Mouse (Mus musculus) limb, embryonic 13.5 days (tissue): Measurements from ENCODE around the gene Nek8. TPM values are rescaled to one million over a fixed set of nuclear protein-coding genes. Genes with fewer than 3 reads are reported as not detected.
"Not testable (repeated sequence)": the region's sequence is repeated elsewhere in the genome, so short reads cannot be mapped to it uniquely, and the experiment has no call there.

Experiments used
- ATAC-seq: fragments of 200-750 bp; cut with Nextera tagmentation; 2 replicates; pipeline ENCODE4 v1.8.0; 2017; ENCODE audit warnings: low read depth, moderate number of reproducible peaks, moderate TSS enrichment; ENCODE audit not compliant: low FRiP score
- H3K27ac ChIP-seq: fragments of 300-500 bp; sonication (generic); 2 replicates; pipeline ENCODE4 v1.5.1; 2015; ENCODE audit warnings: inconsistent platforms, mild to moderate bottlenecking, moderate library complexity
- H3K27me3 ChIP-seq: fragments of 300-500 bp; sonication (generic); 2 replicates; pipeline ENCODE4 v1.6.1; 2015; ENCODE audit warnings: mild to moderate bottlenecking, inconsistent platforms
- H3K36me3 ChIP-seq: fragments of 300-500 bp; sonication (generic); 2 replicates; pipeline ENCODE4 v1.6.1; 2015; ENCODE audit warnings: inconsistent platforms, mild to moderate bottlenecking, moderate library complexity
- H3K4me1 ChIP-seq: fragments of 300-500 bp; sonication (generic); 2 replicates; pipeline ENCODE4 v1.6.1; 2015; ENCODE audit warnings: inconsistent platforms
- H3K4me2 ChIP-seq: fragments of 300-500 bp; sonication (generic); replicated peaks from 2 replicates; pipeline ENCODE4 v1.6.1; 2015; ENCODE audit warnings: inconsistent platforms, mild to moderate bottlenecking, moderate library complexity
- H3K4me3 ChIP-seq: fragments of 300-500 bp; sonication (generic); 2 replicates; pipeline ENCODE4 v1.5.1; 2015; ENCODE audit warnings: moderate library complexity, mild to moderate bottlenecking, inconsistent platforms
- H3K9ac ChIP-seq: fragments of 300-500 bp; sonication (generic); 2 replicates; pipeline ENCODE4 v1.6.1; 2015; ENCODE audit warnings: mild to moderate bottlenecking, inconsistent platforms
- H3K9me3 ChIP-seq: fragments of 300-500 bp; sonication (generic); 2 replicates; pipeline ENCODE4 v1.6.1; 2016; ENCODE audit warnings: inconsistent platforms
- WGBS: fragments of 180-500 bp; shearing (Covaris S2); methylation state at CpG from one replicate; pipeline ENCODE4 v1.1.7; 2015; 5-methylcytosine and 5-hydroxymethylcytosine counted together
- polyA plus RNA-seq: library from polyadenylated mRNA; unstranded; fragments of >200 nt; fragmentation: Nextera tagmentation; extraction: Ambion mirVana; gene quantifications from 2 replicates; pipeline ENCODE4 v1.2.1, GENCODE M21; 2015

Nek8 gene
- polyA plus RNA-seq, 1 experiment from 2014 or later, result 20.1 TPM

DNA sequence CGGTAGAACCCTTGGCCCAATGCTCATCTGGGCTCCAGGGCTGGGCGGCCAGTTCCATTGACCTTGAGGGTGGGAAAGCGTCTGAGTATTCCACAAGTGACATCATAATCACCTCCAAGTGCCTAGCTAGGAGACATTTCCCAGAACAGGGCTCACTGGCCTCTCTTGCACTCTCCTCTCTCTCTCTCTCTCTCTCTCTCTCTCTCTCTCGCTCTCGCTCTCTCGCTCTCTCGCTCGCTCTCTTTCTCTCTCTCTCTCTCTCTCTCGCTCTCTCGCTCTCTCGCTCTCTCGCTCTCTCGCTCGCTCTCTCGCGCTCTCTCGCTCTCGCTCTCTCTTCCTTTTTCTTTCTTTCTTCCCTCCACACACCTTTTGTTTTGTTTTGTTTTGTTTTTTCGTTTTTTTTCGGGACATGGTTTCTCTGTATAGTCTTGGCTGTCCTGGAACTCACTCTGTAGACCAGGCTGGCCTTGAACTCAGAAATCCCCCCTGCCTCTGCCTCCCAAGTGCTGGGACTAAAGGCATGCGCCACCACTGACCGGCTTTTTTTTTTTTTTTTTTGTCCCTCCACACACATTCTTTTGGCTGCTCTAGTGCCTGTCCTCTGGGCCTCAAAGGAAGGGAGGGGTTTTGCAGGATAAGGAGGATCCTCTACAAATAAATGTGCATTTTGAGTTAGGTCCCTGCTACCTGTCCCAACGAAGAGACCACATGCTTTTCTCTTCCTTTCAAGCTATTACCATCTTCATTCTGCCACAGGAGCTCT lies 18.8 kb upstream of the Nek8 start:
- peak overlapping the region; percentile 66 for H3K4me2 ChIP-seq
- H3K4me3 ChIP-seq, result peak overlapping the region; percentile 52
- H3K9me3 ChIP-seq, result peaks cover 3% of the 10 kb centered on the region; the same call in 1 of the 2 replicates
- H3K4me1 ChIP-seq, result peaks cover 20% of the 10 kb centered on the region
- H3K36me3 ChIP-seq, result peaks cover 32% of the 10 kb centered on the region
- peak overlapping the region; percentile 50; the same call in 1 of the 2 replicates for H3K9ac ChIP-seq
- H3K27ac ChIP-seq, result peak overlapping the region; percentile 22; the same call in 1 of the 2 replicates
- ATAC-seq, result no peak
- WGBS, result 61% methylated on average over 23 of the region's 23 CpGs
- no peaks in the 10 kb centered on the region for H3K27me3 ChIP-seq

DNA sequence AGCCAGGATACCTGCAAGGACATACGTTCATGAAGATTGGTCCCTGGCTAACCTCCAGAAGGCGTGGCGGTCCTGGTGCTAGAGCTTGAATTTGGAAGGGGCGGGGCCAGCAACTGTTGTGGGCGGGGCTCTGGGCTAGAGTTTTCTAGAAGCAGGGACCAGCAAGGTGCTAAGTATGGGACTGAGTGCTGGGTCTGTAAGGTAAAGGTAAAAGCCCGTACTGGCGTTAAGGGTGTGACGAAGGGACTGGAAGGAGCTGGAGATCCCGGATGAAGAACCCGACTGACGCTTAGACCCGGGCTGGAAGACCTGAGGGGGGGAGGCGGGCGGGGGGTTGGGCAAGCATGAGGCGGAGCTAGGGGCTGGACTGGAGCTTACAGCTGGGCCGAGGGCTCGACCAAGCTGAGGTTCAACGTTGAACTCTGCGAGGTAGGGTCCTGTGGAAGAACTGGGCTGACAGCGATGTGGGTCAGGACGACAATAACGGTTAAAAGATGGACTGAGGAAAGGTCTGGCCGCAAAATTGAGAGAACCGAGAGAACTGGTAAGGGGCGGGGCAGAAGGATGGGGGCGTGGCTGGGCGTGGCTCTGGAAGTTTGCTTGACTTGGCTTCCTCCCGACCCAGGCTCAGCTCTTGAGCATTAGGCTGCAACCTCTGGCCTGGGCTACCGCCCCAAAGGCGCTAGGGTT lies 18.1 kb upstream of the Nek8 start:
- peak; percentile 67 for ATAC-seq
- WGBS, result 4% methylated on average over 30 of the region's 30 CpGs
- H3K9me3 ChIP-seq, result no peaks in the 10 kb centered on the region

DNA sequence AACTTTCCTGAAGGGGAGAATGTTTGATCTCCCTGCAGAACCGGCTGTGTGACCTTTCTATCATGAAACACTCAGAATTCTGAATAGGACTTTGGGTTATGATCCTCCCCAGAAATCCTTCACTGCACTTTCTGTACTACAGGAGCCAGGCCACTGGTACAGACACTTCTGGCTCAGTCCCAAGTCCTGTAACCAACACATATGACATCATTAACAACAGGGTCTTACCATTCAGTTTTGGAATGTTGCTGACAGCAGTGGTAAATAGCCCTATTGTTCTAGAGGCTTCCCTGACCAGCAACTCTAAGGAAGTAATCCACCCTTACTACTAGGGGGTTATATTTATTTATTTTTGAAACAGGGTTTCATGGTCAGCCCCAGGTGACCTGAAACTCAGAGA lies 16.6 kb upstream of the Nek8 start, which contains the start of gene Proca1:
Gene Proca1 (plus strand): TSS at position 280 of the 400 bp plus-strand sequence.
- Histone ChIP-seq H3K27ac (no peak within 1 kb of the TSS), H3K4me3 (peak within 1 kb of the TSS; percentile 52), H3K27me3 (no peaks in the 10 kb centered on the region), H3K9me3 (no peaks in the 10 kb centered on the region), H3K4me2 (peak within 1 kb of the TSS; percentile 66), H3K4me1 (peaks cover 28% of the 10 kb centered on the region), H3K9ac (no peak within 1 kb of the TSS), H3K36me3 (peaks cover 36% of the 10 kb centered on the region)
- no peak for ATAC-seq
- 84% methylated on average over 1 of the region's 1 CpGs for WGBS

More for the DNA sequence above, 18.1 kb upstream of the Nek8 start:
- Histone ChIP-seq H3K27me3 (no peaks in the 10 kb centered on the region), H3K4me1 (peaks cover 27% of the 10 kb centered on the region), H3K4me2 (peak overlapping the region; percentile 66), H3K4me3 (peak overlapping the region; percentile 52), H3K27ac (peak overlapping the region; percentile 58), H3K36me3 (peaks cover 36% of the 10 kb centered on the region), H3K9ac (peak overlapping the region; percentile 50; the same call in 1 of the 2 replicates)

DNA sequence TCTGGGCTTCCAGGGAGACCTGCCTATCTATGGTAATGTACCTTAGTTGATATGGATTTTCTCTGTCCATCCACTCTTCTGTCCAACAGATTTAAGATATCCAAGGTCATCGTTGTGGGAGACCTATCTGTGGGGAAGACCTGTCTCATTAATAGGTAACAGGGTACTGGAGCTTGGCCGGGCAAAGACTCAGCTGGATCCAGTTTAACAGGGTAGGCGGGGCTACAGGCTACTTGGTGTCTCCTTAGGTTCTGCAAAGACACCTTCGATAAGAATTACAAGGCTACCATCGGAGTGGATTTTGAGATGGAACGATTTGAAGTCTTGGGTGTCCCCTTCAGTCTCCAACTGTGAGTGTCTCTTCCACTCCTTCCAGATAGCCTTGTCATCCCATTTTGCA lies 13.6 kb upstream of the Nek8 start:
- Histone ChIP-seq H3K9ac (peak overlapping the region; percentile 95), H3K9me3 (no peaks in the 10 kb centered on the region), H3K4me1 (peaks cover 23% of the 10 kb centered on the region), H3K4me2 (peak overlapping the region; percentile 73), H3K27me3 (no peaks in the 10 kb centered on the region), H3K36me3 (peaks cover 36% of the 10 kb centered on the region), H3K4me3 (peak overlapping the region; percentile 65), H3K27ac (peak overlapping the region; percentile 99)
- ATAC-seq, result no peak
- WGBS, result 48% methylated on average over 6 of the region's 6 CpGs

DNA sequence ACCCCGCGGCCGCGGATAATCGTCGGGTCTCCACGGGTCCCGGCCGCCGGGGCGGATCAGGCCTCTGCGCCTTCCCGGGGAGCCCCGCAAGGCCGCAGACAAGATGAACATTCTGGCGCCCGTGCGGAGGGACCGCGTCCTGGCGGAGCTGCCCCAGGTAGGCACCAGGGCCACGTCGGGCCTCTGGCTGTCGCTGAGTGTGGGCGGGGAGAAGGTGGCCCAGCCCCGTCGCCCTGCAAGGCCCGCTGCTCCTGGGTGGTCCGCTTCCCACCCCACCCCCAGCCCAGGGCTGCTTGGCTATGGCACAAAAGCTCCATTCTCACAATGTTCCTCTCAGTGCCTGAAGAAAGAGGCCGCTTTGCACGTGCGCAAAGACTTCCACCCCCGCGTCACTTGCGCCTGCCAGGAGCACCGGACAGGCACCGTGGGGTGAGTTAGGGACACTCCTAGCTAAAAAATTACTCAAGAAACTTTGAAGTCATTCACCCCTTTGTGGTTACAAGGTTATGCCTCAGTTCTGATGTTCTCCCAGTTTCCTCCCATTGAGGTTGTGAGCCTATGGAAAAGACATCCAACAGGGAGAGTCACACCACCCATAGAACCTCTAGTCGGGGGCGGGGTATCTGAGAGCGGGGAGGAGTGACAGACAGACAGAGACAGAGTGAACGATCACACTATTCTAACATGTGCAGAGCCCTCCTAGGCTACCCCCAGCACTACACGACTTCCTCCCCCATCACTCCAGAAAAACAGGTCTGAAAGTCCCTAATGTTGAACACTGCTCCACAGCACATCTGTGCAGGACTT lies 13.0 kb upstream of the Nek8 start:
- under 1% methylated on average over 40 of the region's 42 CpGs for WGBS

DNA sequence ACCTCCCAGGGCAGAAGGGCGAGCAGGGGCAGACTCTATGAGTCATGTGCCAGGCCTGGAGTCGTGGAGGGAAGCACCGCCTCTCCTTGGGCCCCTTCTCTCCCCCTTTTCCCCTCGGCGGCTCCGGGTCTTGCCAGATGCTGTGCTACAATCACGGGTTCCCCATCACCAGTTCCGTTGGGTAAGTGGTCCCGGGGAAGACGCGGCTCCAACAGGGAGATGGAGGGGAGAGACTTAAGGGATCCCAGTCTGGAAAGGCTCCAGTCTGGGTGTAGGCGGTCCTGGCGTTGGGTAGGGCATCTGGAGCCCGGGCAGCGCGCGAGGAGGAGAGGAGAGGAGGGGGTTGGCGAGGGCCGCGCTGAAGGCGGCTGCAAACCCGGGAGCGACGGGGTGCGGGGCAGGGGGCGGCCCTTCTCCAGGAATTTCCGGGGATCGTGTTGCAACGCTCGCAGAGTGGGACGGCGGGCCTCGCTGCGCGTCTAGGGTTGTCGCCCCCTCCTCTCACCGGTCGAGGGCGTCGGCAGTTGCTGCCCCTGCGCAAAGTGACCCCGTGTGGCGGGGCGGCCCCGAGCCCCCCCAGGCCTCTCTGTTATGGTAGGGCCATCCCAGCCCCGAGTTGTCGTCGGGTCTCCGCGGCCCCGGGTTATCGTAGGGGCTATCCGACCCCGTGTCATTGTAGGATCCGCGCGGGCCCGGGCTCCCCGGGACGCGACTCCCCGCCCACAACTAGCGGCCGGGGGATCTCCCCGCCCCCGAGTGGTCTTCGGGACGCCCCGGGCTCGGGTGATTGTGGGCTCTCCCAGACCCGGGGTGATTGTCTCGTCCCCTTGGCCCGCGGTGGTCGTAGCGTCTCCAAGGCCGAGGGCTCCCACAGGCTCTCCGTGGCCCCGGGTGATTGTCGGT lies 12.1 kb upstream of the Nek8 start, which contains the start of gene Rab34:
Gene Rab34 (plus strand): TSS at position 100 of the 903 bp plus-strand sequence.
- peaks cover 36% of the 10 kb centered on the region for H3K36me3 ChIP-seq
- WGBS, result under 1% methylated on average over 77 of the region's 80 CpGs
- H3K4me3 ChIP-seq, result peak within 1 kb of the TSS; percentile 65
- H3K4me2 ChIP-seq, result peak within 1 kb of the TSS; percentile 73
- no peaks in the 10 kb centered on the region for H3K9me3 ChIP-seq
- H3K27ac ChIP-seq, result peak within 1 kb of the TSS; percentile 99
- ATAC-seq, result peak; percentile 92
- H3K27me3 ChIP-seq, result no peaks in the 10 kb centered on the region
- H3K9ac ChIP-seq, result peak within 1 kb of the TSS; percentile 95
- peaks cover 20% of the 10 kb centered on the region for H3K4me1 ChIP-seq

More for the DNA sequence above, 13.0 kb upstream of the Nek8 start:
- H3K4me2 ChIP-seq, result peak overlapping the region; percentile 73
- no peaks in the 10 kb centered on the region for H3K27me3 ChIP-seq
- peaks cover 19% of the 10 kb centered on the region for H3K4me1 ChIP-seq
- H3K4me3 ChIP-seq, result peak overlapping the region; percentile 65
- H3K27ac ChIP-seq, result peak overlapping the region; percentile 99
- H3K9ac ChIP-seq, result peak overlapping the region; percentile 95
- peak; percentile 76 for ATAC-seq
- H3K9me3 ChIP-seq, result no peaks in the 10 kb centered on the region
- peaks cover 36% of the 10 kb centered on the region for H3K36me3 ChIP-seq

DNA sequence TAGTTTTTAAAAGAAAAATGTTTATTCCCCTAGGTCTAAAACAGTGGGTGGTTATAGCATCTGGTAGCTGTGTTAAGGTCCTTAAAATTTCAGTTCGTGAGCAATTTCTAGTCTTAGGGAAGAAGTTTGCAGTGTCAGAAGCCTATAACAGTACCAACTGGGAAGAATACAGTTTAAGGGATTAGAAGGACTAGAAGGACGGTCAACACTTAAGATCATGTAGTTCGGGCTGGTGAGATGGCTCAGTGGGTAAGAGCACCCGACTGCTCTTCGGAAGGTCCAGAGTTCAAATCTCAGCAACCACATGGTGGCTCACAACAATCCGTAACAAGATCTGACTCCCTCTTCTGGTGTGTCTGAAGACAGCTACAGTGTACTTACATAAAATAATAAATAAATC lies 8.2 kb upstream of the Nek8 start:
- peaks cover 28% of the 10 kb centered on the region for H3K36me3 ChIP-seq
- H3K27me3 ChIP-seq, ATAC-seq, H3K9ac ChIP-seq, H3K4me3 ChIP-seq, H3K27ac ChIP-seq, H3K4me2 ChIP-seq, H3K9me3 ChIP-seq: not testable (repeated sequence)
- 92% methylated on average over 6 of the region's 6 CpGs for WGBS
- peaks cover 39% of the 10 kb centered on the region for H3K4me1 ChIP-seq

DNA sequence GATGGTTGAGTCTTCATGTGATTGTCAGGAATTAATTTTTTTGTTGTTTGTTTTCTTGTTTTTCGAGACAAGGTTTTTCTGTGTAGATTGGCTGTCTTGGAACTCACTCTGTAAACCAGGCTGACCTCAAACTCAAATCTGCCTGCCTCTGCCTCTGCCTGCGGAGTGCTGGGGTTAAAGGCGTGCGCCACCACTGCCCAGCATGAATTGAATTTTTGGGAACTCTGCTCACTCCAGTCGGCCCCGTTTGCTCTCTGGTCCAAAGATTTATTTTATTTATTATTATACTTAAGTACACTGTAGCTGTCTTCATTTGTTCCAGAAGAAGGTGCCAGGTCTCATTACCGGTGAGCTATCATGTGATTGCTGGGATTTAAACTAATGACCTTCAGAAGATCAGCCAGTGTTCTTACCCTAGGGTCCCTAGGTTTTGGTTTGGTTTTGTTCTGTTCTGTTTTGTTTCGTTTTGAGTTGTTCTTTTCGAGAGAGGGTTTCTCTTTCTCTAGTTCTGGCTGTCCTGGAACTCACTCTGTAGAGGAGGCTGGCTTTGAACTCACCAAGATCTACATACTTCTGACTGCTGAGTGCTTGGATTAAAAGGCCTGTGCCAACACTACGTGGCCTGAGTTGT lies 7.5 kb upstream of the Nek8 start:
- Histone ChIP-seq H3K9me3 (no peaks in the 10 kb centered on the region), H3K9ac (peak overlapping the region; percentile 36; the same call in 1 of the 2 replicates), H3K36me3 (peaks cover 34% of the 10 kb centered on the region)

DNA sequence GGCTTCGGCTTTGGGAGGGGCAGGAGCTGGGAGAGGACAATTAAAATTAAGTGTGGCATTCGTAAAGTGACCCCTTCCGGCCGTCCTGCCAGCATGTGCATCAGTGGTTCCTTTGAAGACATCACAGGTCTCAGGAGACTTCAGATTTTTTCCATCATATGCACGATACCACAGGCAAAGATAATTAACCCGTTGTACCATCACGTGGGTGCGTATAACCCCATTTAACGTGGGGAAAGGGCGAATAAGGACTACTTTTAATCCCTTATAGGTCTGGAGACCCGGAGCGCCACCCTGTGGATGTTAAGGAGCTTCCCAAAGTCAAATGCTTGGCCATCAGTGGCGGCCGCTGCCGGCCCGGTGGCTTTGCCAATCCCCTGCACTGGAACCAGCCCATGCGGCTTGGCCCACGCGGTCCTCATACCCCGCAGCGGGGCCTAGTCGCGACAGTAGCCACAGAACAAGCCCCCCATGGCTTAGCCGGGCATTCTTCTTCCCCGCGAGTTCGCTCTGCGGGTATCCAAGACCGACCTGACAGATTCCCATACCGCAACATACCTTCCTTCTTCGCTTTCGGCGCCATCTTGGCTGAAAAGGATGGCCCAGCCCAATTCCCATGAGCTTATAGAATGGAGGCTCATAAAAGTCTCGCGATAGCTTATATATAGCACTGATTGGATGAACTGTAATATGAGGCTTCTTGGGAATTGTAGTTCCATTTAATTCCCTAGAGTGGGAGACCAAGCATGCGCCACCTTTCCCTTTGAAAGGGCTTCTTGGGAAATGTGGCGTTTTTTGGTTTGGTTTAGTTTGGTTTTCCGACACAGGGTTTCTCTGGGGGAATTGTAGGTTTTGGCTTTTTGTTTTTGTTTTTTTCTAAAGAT lies 6.7 kb upstream of the Nek8 start, which contains the start of gene Rpl23a:
Gene Rpl23a (minus strand): TSS at position 624 of the 884 bp plus-strand sequence.
- WGBS, result under 1% methylated on average over 38 of the region's 38 CpGs
- peak; percentile 84 for ATAC-seq

More for the DNA sequence above, 7.5 kb upstream of the Nek8 start:
- peaks cover 44% of the 10 kb centered on the region for H3K4me1 ChIP-seq
- whole genome bisulfite sequencing, result 45% methylated on average over 10 of the region's 10 CpGs
- no peaks in the 10 kb centered on the region for H3K27me3 ChIP-seq
- peak overlapping the region; percentile 52; the same call in 1 of the 2 replicates for H3K27ac ChIP-seq
- ATAC-seq, result no peak
- peak overlapping the region; percentile 77 for H3K4me3 ChIP-seq
- peak overlapping the region; percentile 82 for H3K4me2 ChIP-seq

DNA sequence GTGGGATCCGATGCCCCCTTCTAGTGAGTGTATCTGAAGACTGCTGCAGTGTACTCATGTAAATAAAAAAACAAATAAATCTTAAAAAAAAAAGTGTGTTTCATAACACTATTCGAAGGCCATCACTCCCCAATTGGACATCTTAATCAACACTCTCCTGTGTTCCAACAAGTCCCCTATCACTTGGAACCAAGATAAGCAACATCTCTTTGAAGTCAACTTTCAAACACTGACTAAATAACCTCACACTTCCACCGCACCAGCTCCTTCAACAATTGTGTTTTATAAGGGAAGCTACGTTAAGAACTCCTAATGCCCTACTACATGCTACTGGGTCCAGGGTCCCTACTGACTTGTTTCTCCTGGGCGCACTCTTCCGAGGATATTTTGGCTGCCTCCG lies 6.0 kb upstream of the Nek8 start:
- ATAC-seq, result no peak
- Histone ChIP-seq H3K9ac (peak overlapping the region; percentile 95), H3K27ac (peak overlapping the region; percentile 93; the same call in 1 of the 2 replicates), H3K27me3 (no peaks in the 10 kb centered on the region), H3K9me3 (no peaks in the 10 kb centered on the region), H3K4me2 (peak overlapping the region; percentile 82), H3K4me1 (peaks cover 51% of the 10 kb centered on the region), H3K36me3 (peaks cover 34% of the 10 kb centered on the region), H3K4me3 (peak overlapping the region; percentile 77)
- WGBS, result 8% methylated on average over 7 of the region's 7 CpGs

More for the DNA sequence above, 6.7 kb upstream of the Nek8 start, which contains the start of gene Rpl23a:
- Histone ChIP-seq H3K9me3 (no peaks in the 10 kb centered on the region), H3K4me3 (peak within 1 kb of the TSS; percentile 77), H3K4me1 (peaks cover 48% of the 10 kb centered on the region), H3K27me3 (no peaks in the 10 kb centered on the region), H3K4me2 (peak within 1 kb of the TSS; percentile 82), H3K9ac (peak within 1 kb of the TSS; percentile 95), H3K36me3 (peaks cover 34% of the 10 kb centered on the region), H3K27ac (peak within 1 kb of the TSS; percentile 93)
